Mouse (Mus musculus): ENCODE measurements around the gene Bax.

DNA sequence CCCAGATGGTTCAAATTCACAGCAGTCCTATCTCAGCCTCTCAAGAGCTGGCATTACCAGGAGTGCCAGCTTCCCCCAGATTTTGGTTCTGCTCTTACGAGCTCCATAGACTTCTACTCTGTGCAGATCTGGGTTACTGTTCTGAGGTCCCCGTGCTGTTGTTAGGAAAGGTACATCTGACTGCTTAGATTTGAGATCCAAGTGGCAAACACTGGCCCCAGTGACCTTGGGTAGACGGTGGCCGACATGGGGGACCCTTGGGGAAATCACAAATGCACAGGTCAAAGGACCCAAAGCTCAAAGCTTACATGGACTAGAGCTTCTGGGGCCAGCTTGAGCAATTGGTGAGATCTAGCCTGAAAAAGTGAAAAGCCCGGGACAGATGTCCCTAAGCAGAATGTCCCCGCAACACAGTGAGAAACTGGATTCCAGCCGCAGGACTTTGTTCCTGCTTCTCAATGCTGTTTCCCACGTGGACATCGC, 9.9 kb downstream of the Bax start:
- no peak for TF ChIP-seq POLR2A (IDR thresholded peaks at IDR 0.05; ENCODE audit: insufficient read depth, low read depth, low read length)
- no peak for TF ChIP-seq CTCF (IDR thresholded peaks at IDR 0.05)
- no peak for TF ChIP-seq EP300 (IDR thresholded peaks at IDR 0.05; ENCODE audit: insufficient read depth, low read depth, low read length)

Data from heart, adult 2 months (tissue).